Mouse (Mus musculus) megakaryocyte-erythroid progenitor cell, adult 5-6 weeks (primary cell): ENCODE data around the gene Myoz1. TPM values are rescaled to one million over a fixed set of nuclear protein-coding genes. Genes with fewer than 3 reads are reported as not detected.

Source experiments
- ATAC-seq: replicated peaks from 2 replicates; pipeline ENCODE4 v1.8.0; 2016; ENCODE audit warnings: mild to moderate bottlenecking, inconsistent platforms; ENCODE audit not compliant: severe bottlenecking, poor library complexity, low FRiP score, low TSS enrichment
- total RNA-seq, 2 experiments: library from RNA; stranded (forward) in 1 of 2; stranded (reverse) in 1 of 2; fragments of 200-1000, 215-1000 nt in 1 of 2; fragments of >200 nt in 1 of 2; fragmentation: Nextera tagmentation in 1 of 2; gene quantifications; 2 replicates each; pipeline ENCODE4 v1.2.3; 2014 to 2017

Gene Myoz1
- total RNA-seq, 2 experiments from 2014 or later, result not detected

- ATAC-seq, result peak; percentile 93
These were observed 17.9 kb upstream of the Myoz1 start, which contains the start of gene Sec24c for GRCm38 (mm10) chr14:20674064-20674833. Sec24c (plus strand) TSS chr14:20674308.

GRCm38 (mm10) chr14:20673735-20674063 lies 17.4 kb upstream of the Myoz1 start:
- ATAC-seq, result peak; percentile 50; the same call in 1 of the 2 replicates

GRCm38 (mm10) chr14:20672990-20673389 lies 16.6 kb upstream of the Myoz1 start:
- no peak for ATAC-seq

GRCm38 (mm10) chr14:20668154-20668810 lies 11.9 kb upstream of the Myoz1 start, which contains the start of gene Synpo2l:
Synpo2l (minus strand) TSS chr14:20668354.
- no peak for ATAC-seq

GRCm38 (mm10) chr14:20667469-20667868 lies 11.1 kb upstream of the Myoz1 start:
- ATAC-seq, result no peak

GRCm38 (mm10) chr14:20664436-20664835 lies 8.1 kb upstream of the Myoz1 start:
- ATAC-seq, result no peak

GRCm38 (mm10) chr14:20663601-20664000 lies 7.3 kb upstream of the Myoz1 start:
- no peak for ATAC-seq

GRCm38 (mm10) chr14:20662740-20663139 lies 6.4 kb upstream of the Myoz1 start:
- ATAC-seq, result no peak

GRCm38 (mm10) chr14:20661661-20662331 lies 5.5 kb upstream of the Myoz1 start:
- no peak for ATAC-seq

- peak; percentile 90 for ATAC-seq
These were observed 4.7 kb upstream of the Myoz1 start for GRCm38 (mm10) chr14:20660827-20661660.

- ATAC-seq, result no peak
These were observed 3.3 kb upstream of the Myoz1 start for GRCm38 (mm10) chr14:20659687-20660086.

GRCm38 (mm10) chr14:20658902-20659301 lies 2.6 kb upstream of the Myoz1 start:
- no peak for ATAC-seq

GRCm38 (mm10) chr14:20658326-20658725 lies 2.0 kb upstream of the Myoz1 start:
- ATAC-seq, result no peak

- ATAC-seq, result no peak
These were observed 609 bp downstream of the Myoz1 start for GRCm38 (mm10) chr14:20655731-20656130.

- ATAC-seq, result no peak
These were observed 1.5 kb downstream of the Myoz1 start for GRCm38 (mm10) chr14:20654690-20655421.

- ATAC-seq, result no peak
These were observed 4.6 kb downstream of the Myoz1 start for GRCm38 (mm10) chr14:20651722-20652256.

GRCm38 (mm10) chr14:20651000-20651399 lies 5.3 kb downstream of the Myoz1 start:
- no peak for ATAC-seq

- peak; percentile 91 for ATAC-seq
These were observed 10.0 kb downstream of the Myoz1 start for GRCm38 (mm10) chr14:20646381-20646780.

GRCm38 (mm10) chr14:20645547-20645946 lies 10.8 kb downstream of the Myoz1 start:
- no peak for ATAC-seq
